Mouse (Mus musculus): ENCODE results near the gene Fcgr1. TPM values are rescaled to one million over a fixed set of nuclear protein-coding genes. Genes with fewer than 3 reads are reported as not detected.
"Not testable (repeated sequence)": the region's sequence is repeated elsewhere in the genome, so short reads cannot be mapped to it uniquely, and the experiment has no call there.

Fcgr1 gene
- polyA plus RNA-seq, 1 experiment from 2014 or later = 0.60 TPM

GRCm38 (mm10) chr3:96332631-96333395 lies 39.0 kb upstream of the Fcgr1 start:
- Histone ChIP-seq H3K4me1 (peaks cover 30% of the 10 kb centered on the region), H3K4me3 (peak overlapping the region; percentile 49), H3K36me3 (no peaks in the 10 kb centered on the region), H3K27me3 (ENCODE audit: low read depth, poor library complexity, severe bottlenecking) (peaks cover 75% of the 10 kb centered on the region), H3K27ac (no peak overlapping the region), H3K9me3 (replicated peaks) (no peaks in the 10 kb centered on the region)
- DNase-seq (ENCODE audit: low spot score) = peak; percentile 79
- WGBS = 2% methylated on average over 27 of the region's 27 CpGs

- peaks cover 37% of the 10 kb centered on the region for H3K4me1 ChIP-seq
- 25% methylated on average over 14 of the region's 14 CpGs for WGBS
- no peak overlapping the region for H3K27ac ChIP-seq
- peak; percentile 45 for DNase-seq (ENCODE audit: low spot score)
- H3K9me3 ChIP-seq (replicated peaks) = no peaks in the 10 kb centered on the region
- peak overlapping the region; percentile 49 for H3K4me3 ChIP-seq
- H3K27me3 ChIP-seq (ENCODE audit: low read depth, poor library complexity, severe bottlenecking) = peaks cover 67% of the 10 kb centered on the region
- H3K36me3 ChIP-seq = no peaks in the 10 kb centered on the region
Observed at GRCm38 (mm10) chr3:96332000-96332399, 38.2 kb upstream of the Fcgr1 start.

GRCm38 (mm10) chr3:96331438-96331837 lies 37.7 kb upstream of the Fcgr1 start:
- Histone ChIP-seq H3K4me3 (no peak overlapping the region), H3K9me3 (replicated peaks) (no peaks in the 10 kb centered on the region), H3K27me3 (ENCODE audit: low read depth, poor library complexity, severe bottlenecking) (peaks cover 62% of the 10 kb centered on the region), H3K36me3 (no peaks in the 10 kb centered on the region), H3K4me1 (peaks cover 37% of the 10 kb centered on the region), H3K27ac (no peak overlapping the region)
- DNase-seq (ENCODE audit: low spot score) = peak; percentile 27
- 70% methylated on average over 7 of the region's 7 CpGs for WGBS

- Histone ChIP-seq H3K36me3 (no peaks in the 10 kb centered on the region), H3K27me3 (ENCODE audit: low read depth, poor library complexity, severe bottlenecking) (peaks cover 62% of the 10 kb centered on the region), H3K9me3 (replicated peaks) (no peaks in the 10 kb centered on the region), H3K4me1 (peaks cover 37% of the 10 kb centered on the region), H3K4me3 (no peak overlapping the region), H3K27ac (no peak overlapping the region)
- peak; percentile 25 for DNase-seq (ENCODE audit: low spot score)
- WGBS = 67% methylated on average over 7 of the region's 7 CpGs
Observed at GRCm38 (mm10) chr3:96330603-96331002, 36.8 kb upstream of the Fcgr1 start.

GRCm38 (mm10) chr3:96330181-96330580 lies 36.4 kb upstream of the Fcgr1 start:
- Histone ChIP-seq H3K4me1 (peaks cover 37% of the 10 kb centered on the region), H3K9me3 (replicated peaks) (no peaks in the 10 kb centered on the region), H3K36me3 (no peaks in the 10 kb centered on the region), H3K27ac (no peak overlapping the region), H3K27me3 (ENCODE audit: low read depth, poor library complexity, severe bottlenecking) (peaks cover 59% of the 10 kb centered on the region), H3K4me3 (no peak overlapping the region)
- 84% methylated on average over 4 of the region's 4 CpGs for WGBS
- DNase-seq (ENCODE audit: low spot score) = peak; percentile 24

- Histone ChIP-seq H3K36me3 (no peaks in the 10 kb centered on the region), H3K4me1 (peaks cover 33% of the 10 kb centered on the region), H3K9me3 (replicated peaks) (no peaks in the 10 kb centered on the region), H3K4me3 (peak overlapping the region; percentile 53), H3K27me3 (ENCODE audit: low read depth, poor library complexity, severe bottlenecking) (peaks cover 46% of the 10 kb centered on the region), H3K27ac (no peak overlapping the region)
- peak; percentile 65 for DNase-seq (ENCODE audit: low spot score)
- WGBS = 15% methylated on average over 15 of the region's 15 CpGs
Observed at GRCm38 (mm10) chr3:96328730-96329387, 35.1 kb upstream of the Fcgr1 start.

GRCm38 (mm10) chr3:96328060-96328729 lies 34.4 kb upstream of the Fcgr1 start:
- peak overlapping the region; percentile 53 for H3K4me3 ChIP-seq
- peaks cover 27% of the 10 kb centered on the region for H3K4me1 ChIP-seq
- DNase-seq (ENCODE audit: low spot score) = peak; percentile 78
- peaks cover 44% of the 10 kb centered on the region for H3K27me3 ChIP-seq (ENCODE audit: low read depth, poor library complexity, severe bottlenecking)
- under 1% methylated on average over 49 of the region's 49 CpGs for WGBS
- not testable (repeated sequence) for H3K36me3 ChIP-seq; H3K9me3 ChIP-seq (replicated peaks)
- H3K27ac ChIP-seq = peak overlapping the region; percentile 92

GRCm38 (mm10) chr3:96327647-96328046 lies 33.9 kb upstream of the Fcgr1 start:
- peaks cover 38% of the 10 kb centered on the region for H3K27me3 ChIP-seq (ENCODE audit: low read depth, poor library complexity, severe bottlenecking)
- no peaks in the 10 kb centered on the region for H3K9me3 ChIP-seq (replicated peaks)
- peak overlapping the region; percentile 53 for H3K4me3 ChIP-seq
- no peaks in the 10 kb centered on the region for H3K36me3 ChIP-seq
- peak; percentile 65 for DNase-seq (ENCODE audit: low spot score)
- no peak overlapping the region for H3K27ac ChIP-seq
- WGBS = under 1% methylated on average over 17 of the region's 18 CpGs
- H3K4me1 ChIP-seq = peaks cover 21% of the 10 kb centered on the region

- Histone ChIP-seq H3K4me1 (peaks cover 18% of the 10 kb centered on the region), H3K27ac (no peak overlapping the region), H3K36me3 (no peaks in the 10 kb centered on the region), H3K27me3 (ENCODE audit: low read depth, poor library complexity, severe bottlenecking) (peaks cover 37% of the 10 kb centered on the region), H3K4me3 (peak overlapping the region; percentile 53), H3K9me3 (replicated peaks) (no peaks in the 10 kb centered on the region)
- 5% methylated on average over 6 of the region's 6 CpGs for WGBS
- peak; percentile 45 for DNase-seq (ENCODE audit: low spot score)
Observed at GRCm38 (mm10) chr3:96327131-96327530, 33.4 kb upstream of the Fcgr1 start.

GRCm38 (mm10) chr3:96323806-96324205 lies 30.0 kb upstream of the Fcgr1 start:
- not testable (repeated sequence) for H3K36me3 ChIP-seq; H3K4me1 ChIP-seq; DNase-seq (ENCODE audit: low spot score); H3K9me3 ChIP-seq (replicated peaks); H3K27ac ChIP-seq; H3K4me3 ChIP-seq
- H3K27me3 ChIP-seq (ENCODE audit: low read depth, poor library complexity, severe bottlenecking) = peaks cover 18% of the 10 kb centered on the region; the same call in 1 of the 2 replicates
- WGBS = 73% methylated on average over 6 of the region's 6 CpGs

GRCm38 (mm10) chr3:96322609-96323008 lies 28.8 kb upstream of the Fcgr1 start:
- Histone ChIP-seq H3K27me3 (ENCODE audit: low read depth, poor library complexity, severe bottlenecking) (peaks cover 18% of the 10 kb centered on the region; the same call in 1 of the 2 replicates), H3K4me3 (peak overlapping the region; percentile 18; the same call in 1 of the 2 replicates), H3K36me3 (no peaks in the 10 kb centered on the region), H3K27ac (no peak overlapping the region), H3K9me3 (replicated peaks) (no peaks in the 10 kb centered on the region), H3K4me1 (peaks cover 5% of the 10 kb centered on the region; the same call in 1 of the 2 replicates)
- WGBS = 15% methylated on average over 10 of the region's 10 CpGs
- DNase-seq (ENCODE audit: low spot score) = peak; percentile 30

- Histone ChIP-seq H3K36me3 (no peaks in the 10 kb centered on the region), H3K4me1 (no peaks in the 10 kb centered on the region), H3K27ac (no peak overlapping the region), H3K4me3 (peak overlapping the region; percentile 18; the same call in 1 of the 2 replicates), H3K9me3 (replicated peaks) (no peaks in the 10 kb centered on the region), H3K27me3 (ENCODE audit: low read depth, poor library complexity, severe bottlenecking) (peaks cover 18% of the 10 kb centered on the region; the same call in 1 of the 2 replicates)
- DNase-seq (ENCODE audit: low spot score) = peak; percentile 38
- 12% methylated on average over 15 of the region's 15 CpGs for WGBS
Observed at GRCm38 (mm10) chr3:96321891-96322290, 28.1 kb upstream of the Fcgr1 start.

GRCm38 (mm10) chr3:96320003-96320402 lies 26.2 kb upstream of the Fcgr1 start:
- H3K27me3 ChIP-seq (ENCODE audit: low read depth, poor library complexity, severe bottlenecking); H3K36me3 ChIP-seq; H3K4me3 ChIP-seq; H3K27ac ChIP-seq; H3K4me1 ChIP-seq; DNase-seq (ENCODE audit: low spot score); H3K9me3 ChIP-seq (replicated peaks): not testable (repeated sequence)
- WGBS = 92% methylated on average over 13 of the region's 13 CpGs
